Mouse (Mus musculus) small intestine, adult 2 months (tissue): Measurements from ENCODE around the gene Hes3.

Experiments used
- CTCF ChIP-seq: fragments of 200-500 bp; IDR thresholded peaks from 2 replicates; pipeline ENCODE4 v1.5.1; 2012; ENCODE audit warnings: low read depth, mild to moderate bottlenecking, control low read depth, inconsistent platforms, low read length, moderate library complexity, mixed read lengths; ENCODE audit not compliant: insufficient replicate concordance, insufficient read length; ENCODE audit errors: extremely low read depth
- POLR2A ChIP-seq: fragments of 200-500 bp; IDR thresholded peaks from 2 replicates; pipeline ENCODE4 v1.6.1; 2012; ENCODE audit warnings: low read depth, mild to moderate bottlenecking, control low read depth, inconsistent platforms, low read length, moderate library complexity

- TF ChIP-seq CTCF (no peak), POLR2A (no peak)
Measured at GRCm38 (mm10) chr4:152315498-152316213, 24.2 kb upstream of the Hes3 start.
